Comparison of ENCODE assay signal across 11 mouse cellular contexts in genomic region chr10:81463531-81463930, GRCm38 (mm10). TPM values are rescaled to one million over a fixed set of nuclear protein-coding genes. Genes with fewer than 3 reads are reported as not detected.
DNase-seq lines count a peak whose midpoint lies in the region; ATAC-seq and TF ChIP-seq lines count a peak whose summit lies in the region.
"Had no signal": no experiment of that assay in that cellular context is flagged by ENCODE, and none has a peak within 500 bp of the region (broad histone marks: within the 10 kb centered on the region; RNA-seq: fewer than 3 reads in every experiment).

No protein-coding gene starts in this region.

- peaks cover 9% of the 10 kb centered on the region for H3K4me1 ChIP-seq in hindbrain, embryonic 12.5 days
- H3K4me1 ChIP-seq in hindbrain, embryonic 11.5 days (replicated peaks; ENCODE audit: control insufficient read depth, insufficient read depth, low read length) = peaks cover 2% of the 10 kb centered on the region
- H3K4me1 ChIP-seq in midbrain, embryonic 12.5 days = peaks cover 22% of the 10 kb centered on the region
- no peaks in the 10 kb centered on the region for H3K4me1 ChIP-seq in midbrain, postnatal 0 days (ENCODE audit: insufficient read depth, low read length)
- peaks cover 17% of the 10 kb centered on the region for H3K4me1 ChIP-seq in liver, postnatal 0 days (ENCODE audit: insufficient read depth)
- H3K4me1 ChIP-seq in small intestine, adult 2 months (ENCODE audit: control insufficient read depth, insufficient read depth, insufficient read length, low read length) = peaks cover 53% of the 10 kb centered on the region

- H3K27me3 ChIP-seq in hindbrain, embryonic 12.5 days = peaks cover 88% of the 10 kb centered on the region
- peaks cover 66% of the 10 kb centered on the region for H3K27me3 ChIP-seq in hindbrain, embryonic 11.5 days (ENCODE audit: control insufficient read depth, insufficient read depth, low read length)
- H3K27me3 ChIP-seq in midbrain, embryonic 12.5 days = peaks cover 96% of the 10 kb centered on the region
- H3K27me3 ChIP-seq in midbrain, postnatal 0 days (ENCODE audit: insufficient read depth, low read length) = 0 out of 2 replicates have a peak, but pooled peaks cover 2% of the 10 kb centered on the region
- peaks cover 66% of the 10 kb centered on the region for H3K27me3 ChIP-seq in liver, postnatal 0 days (ENCODE audit: insufficient read depth, low read length)
- peaks cover 8% of the 10 kb centered on the region for H3K27me3 ChIP-seq in small intestine, adult 2 months (ENCODE audit: control insufficient read depth, insufficient read depth, low read length)

- WGBS in hindbrain, embryonic 12.5 days = 75% methylated on average over 4 of the region's 4 CpGs
- 76% methylated on average over 4 of the region's 4 CpGs for WGBS in hindbrain, embryonic 11.5 days
- 68% methylated on average over 4 of the region's 4 CpGs for WGBS in midbrain, embryonic 12.5 days
- WGBS in midbrain, postnatal 0 days = 72% methylated on average over 4 of the region's 4 CpGs
- 42% methylated on average over 4 of the region's 4 CpGs for WGBS in liver, postnatal 0 days (ENCODE audit: insufficient replicate concordance)
- WGBS in small intestine, adult 2 months = 44% methylated on average over 4 of the region's 4 CpGs

- H3K9me3 ChIP-seq in hindbrain, embryonic 12.5 days (replicated peaks) = no peaks in the 10 kb centered on the region
- H3K9me3 ChIP-seq in hindbrain, embryonic 11.5 days (ENCODE audit: control insufficient read depth, low read length) = no peaks in the 10 kb centered on the region
- H3K9me3 ChIP-seq in midbrain, embryonic 12.5 days = no peaks in the 10 kb centered on the region
- no peaks in the 10 kb centered on the region for H3K9me3 ChIP-seq in midbrain, postnatal 0 days (ENCODE audit: low read length)
- no peaks in the 10 kb centered on the region for H3K9me3 ChIP-seq in liver, postnatal 0 days (ENCODE audit: low read length)

- DNase-seq in hindbrain, embryonic 11.5 days (ENCODE audit: low spot score) = no peak
- no peak for DNase-seq in midbrain, postnatal 0 days (ENCODE audit: low spot score)
- DNase-seq in liver, postnatal 0 days = peak; percentile 10
- no peak for DNase-seq in spleen, adult 12 weeks (ENCODE audit: low spot score)
- DNase-seq: cerebellum, adult 8-10 months; thymus, postnatal 36 days had no signal

- no peak overlapping the region for H3K4me3 ChIP-seq in hindbrain, embryonic 12.5 days
- no peak overlapping the region; the same call in 1 of the 2 replicates for H3K4me3 ChIP-seq in hindbrain, embryonic 11.5 days (ENCODE audit: low read depth, low read length)
- no peak overlapping the region for H3K4me3 ChIP-seq in midbrain, embryonic 12.5 days
- H3K4me3 ChIP-seq in midbrain, postnatal 0 days (ENCODE audit: low read depth, low read length) = no peak overlapping the region
- H3K4me3 ChIP-seq in liver, postnatal 0 days (ENCODE audit: low read depth, low read length) = no peak overlapping the region
- H3K4me3 ChIP-seq in small intestine, adult 2 months (ENCODE audit: low read depth, low read length) = peak overlapping the region; percentile 59

- no peak for ATAC-seq in hindbrain, embryonic 12.5 days (ENCODE audit: low FRiP score)
- ATAC-seq in hindbrain, embryonic 11.5 days (ENCODE audit: low FRiP score) = no peak
- no peak for ATAC-seq in midbrain, embryonic 12.5 days (ENCODE audit: low FRiP score, low read depth)
- no peak for ATAC-seq in midbrain, postnatal 0 days (ENCODE audit: low FRiP score)
- ATAC-seq in liver, postnatal 0 days = no peak
- ATAC-seq: inflammation-experienced regulatory T-cells, adult 6 months had no signal

- TF ChIP-seq CTCF in midbrain, postnatal 0 days (IDR thresholded peaks at IDR 0.05) = no peak
- no peak for TF ChIP-seq CTCF in liver, postnatal 0 days (IDR thresholded peaks at IDR 0.05; ENCODE audit: low read depth)
- TF ChIP-seq CTCF in small intestine, adult 2 months (IDR thresholded peaks at IDR 0.05; ENCODE audit: extremely low read depth, insufficient read length, insufficient replicate concordance, low read depth, low read length) = no peak

- no peak overlapping the region for H3K27ac ChIP-seq in hindbrain, embryonic 12.5 days
- H3K27ac ChIP-seq in hindbrain, embryonic 11.5 days (ENCODE audit: low read depth, low read length) = no peak overlapping the region
- H3K27ac ChIP-seq in midbrain, embryonic 12.5 days (replicated peaks) = no peak overlapping the region
- no peak overlapping the region for H3K27ac ChIP-seq in midbrain, postnatal 0 days (ENCODE audit: low read depth, low read length)
- H3K27ac ChIP-seq in liver, postnatal 0 days (ENCODE audit: low read depth) = no peak overlapping the region
- no peak overlapping the region for H3K27ac ChIP-seq in small intestine, adult 2 months (ENCODE audit: insufficient read depth, low read depth, low read length)

- H3K36me3 ChIP-seq in hindbrain, embryonic 12.5 days = peaks cover 17% of the 10 kb centered on the region; the same call in 1 of the 2 replicates
- H3K36me3 ChIP-seq in hindbrain, embryonic 11.5 days (ENCODE audit: control insufficient read depth, insufficient read depth, low read length) = no peaks in the 10 kb centered on the region
- H3K36me3 ChIP-seq in midbrain, embryonic 12.5 days = peaks cover 23% of the 10 kb centered on the region
- H3K36me3 ChIP-seq in midbrain, postnatal 0 days (ENCODE audit: insufficient read depth, low read length) = peaks cover 38% of the 10 kb centered on the region
- no peaks in the 10 kb centered on the region for H3K36me3 ChIP-seq in liver, postnatal 0 days (replicated peaks; ENCODE audit: insufficient read depth, low read length)
- no peaks in the 10 kb centered on the region for H3K36me3 ChIP-seq in small intestine, adult 2 months (ENCODE audit: control insufficient read depth, insufficient read depth, low read length)

- H3K4me2 ChIP-seq in hindbrain, embryonic 12.5 days (replicated peaks) = peak overlapping the region; percentile 49; the same call in 1 of the 2 replicates
- H3K4me2 ChIP-seq in hindbrain, embryonic 11.5 days (replicated peaks; ENCODE audit: low read depth, low read length) = no peak overlapping the region
- H3K4me2 ChIP-seq in midbrain, embryonic 12.5 days (replicated peaks) = peak overlapping the region; percentile 58; the same call in 1 of the 2 replicates
- H3K4me2 ChIP-seq in midbrain, postnatal 0 days (ENCODE audit: low read depth, low read length, poor library complexity, severe bottlenecking) = no peak overlapping the region
- H3K4me2 ChIP-seq in liver, postnatal 0 days (ENCODE audit: low read depth, low read length) = no peak overlapping the region

- no peak for TF ChIP-seq POLR2A in small intestine, adult 2 months (IDR thresholded peaks at IDR 0.05; ENCODE audit: low read depth, low read length)

- no peak overlapping the region for H3K9ac ChIP-seq in hindbrain, embryonic 12.5 days
- no peak overlapping the region for H3K9ac ChIP-seq in hindbrain, embryonic 11.5 days (ENCODE audit: low read depth, low read length)
- no peak overlapping the region for H3K9ac ChIP-seq in midbrain, embryonic 12.5 days (replicated peaks)
- H3K9ac ChIP-seq in midbrain, postnatal 0 days (replicated peaks; ENCODE audit: low read length, poor library complexity, severe bottlenecking) = no peak overlapping the region
- H3K9ac ChIP-seq in liver, postnatal 0 days (replicated peaks) = no peak overlapping the region

- no peak for TF ChIP-seq EP300 in liver, postnatal 0 days (IDR thresholded peaks at IDR 0.05; ENCODE audit: low read depth)

RNA-seq across cellular contexts. Expression of gene Nfic, which starts 8.1 kb away (rescaled TPM):
- polyA plus RNA-seq in hindbrain, embryonic 12.5 days (2016; fragmentation: Nextera tagmentation; extraction: Ambion mirVana) = 30.9 and 31.5 TPM in 2 replicates
- polyA plus RNA-seq in hindbrain, embryonic 11.5 days (2014; fragmentation: Nextera tagmentation; extraction: Ambion mirVana) = 10.9 and 11.9 TPM in 2 replicates
- polyA plus RNA-seq in midbrain, embryonic 12.5 days (2016; fragmentation: Nextera tagmentation; extraction: Ambion mirVana) = 14.7 and 19.7 TPM in 2 replicates
- total RNA-seq in midbrain, postnatal 0 days (2014; rRNA removed) = 16.2 and 17.4 TPM in 2 replicates
- 19.1 and 21.3 TPM in 2 replicates for polyA plus RNA-seq in midbrain, postnatal 0 days (2015; fragmentation: Nextera tagmentation; extraction: Ambion mirVana)
- polyA plus RNA-seq in liver, postnatal 0 days (2015; fragmentation: Nextera tagmentation; extraction: Ambion mirVana) = 19.6 and 21.1 TPM in 2 replicates
- polyA plus RNA-seq in small intestine, adult 2 months (2012; rRNA removed) = 15.5 and 19.4 TPM in 2 replicates

RNA-seq across cellular contexts. Expression of gene Celf5, which starts 19.0 kb away (rescaled TPM):
- polyA plus RNA-seq in hindbrain, embryonic 12.5 days (2016; fragmentation: Nextera tagmentation; extraction: Ambion mirVana) = 37.1 and 41.3 TPM in 2 replicates
- polyA plus RNA-seq in hindbrain, embryonic 11.5 days (2014; fragmentation: Nextera tagmentation; extraction: Ambion mirVana) = 12.7 and 13.7 TPM in 2 replicates
- 37.1 and 44.4 TPM in 2 replicates for polyA plus RNA-seq in midbrain, embryonic 12.5 days (2016; fragmentation: Nextera tagmentation; extraction: Ambion mirVana)
- total RNA-seq in midbrain, postnatal 0 days (2014; rRNA removed) = 142 and 206 TPM in 2 replicates
- 61.5 and 74.0 TPM in 2 replicates for polyA plus RNA-seq in midbrain, postnatal 0 days (2015; fragmentation: Nextera tagmentation; extraction: Ambion mirVana)
- not detected in 2 replicates for polyA plus RNA-seq in liver, postnatal 0 days (2015; fragmentation: Nextera tagmentation; extraction: Ambion mirVana)
- polyA plus RNA-seq in small intestine, adult 2 months (2012; rRNA removed) = 1.1 and 3.3 TPM in 2 replicates
- total RNA-seq: liver, adult 2 months had no signal
- polyA plus RNA-seq: liver, adult 2 months had no signal

RNA-seq across cellular contexts. Expression of gene Ncln, which starts 32.7 kb away (rescaled TPM):
- polyA plus RNA-seq in hindbrain, embryonic 12.5 days (2016; fragmentation: Nextera tagmentation; extraction: Ambion mirVana) = 75.1 and 79.5 TPM in 2 replicates
- 43.5 and 46.9 TPM in 2 replicates for polyA plus RNA-seq in hindbrain, embryonic 11.5 days (2014; fragmentation: Nextera tagmentation; extraction: Ambion mirVana)
- polyA plus RNA-seq in midbrain, embryonic 12.5 days (2016; fragmentation: Nextera tagmentation; extraction: Ambion mirVana) = 66.9 and 68.3 TPM in 2 replicates
- 83.0 and 93.1 TPM in 2 replicates for total RNA-seq in midbrain, postnatal 0 days (2014; rRNA removed)
- 58.1 and 63.3 TPM in 2 replicates for polyA plus RNA-seq in midbrain, postnatal 0 days (2015; fragmentation: Nextera tagmentation; extraction: Ambion mirVana)
- polyA plus RNA-seq in liver, postnatal 0 days (2015; fragmentation: Nextera tagmentation; extraction: Ambion mirVana) = 29.2 and 30.6 TPM in 2 replicates
- polyA plus RNA-seq in small intestine, adult 2 months (2012; rRNA removed) = 196 and 354 TPM in 2 replicates

RNA-seq across cellular contexts. Expression of gene S1pr4, which starts 36.4 kb away (rescaled TPM):
- polyA plus RNA-seq in hindbrain, embryonic 12.5 days (2016; fragmentation: Nextera tagmentation; extraction: Ambion mirVana) = 0.52 and 0.65 TPM in 2 replicates
- 0.15 and 0.24 TPM in 2 replicates for polyA plus RNA-seq in hindbrain, embryonic 11.5 days (2014; fragmentation: Nextera tagmentation; extraction: Ambion mirVana)
- polyA plus RNA-seq in midbrain, embryonic 12.5 days (2016; fragmentation: Nextera tagmentation; extraction: Ambion mirVana) = 0.41 and 0.77 TPM in 2 replicates
- total RNA-seq in midbrain, postnatal 0 days (2014; rRNA removed) = 0.09 and 0.16 TPM in 2 replicates
- polyA plus RNA-seq in midbrain, postnatal 0 days (2015; fragmentation: Nextera tagmentation; extraction: Ambion mirVana) = 0.40 and 0.41 TPM in 2 replicates
- 6.3 and 7.4 TPM in 2 replicates for polyA plus RNA-seq in liver, postnatal 0 days (2015; fragmentation: Nextera tagmentation; extraction: Ambion mirVana)
- polyA plus RNA-seq in small intestine, adult 2 months (2012; rRNA removed) = 4.0 and 5.6 TPM in 2 replicates

Comparison
In these comparisons a context has a peak if more than half of its experiments do, and no peak if none do; other contexts are left out.
1. H3K4me2 ChIP-seq: peak in hindbrain, embryonic 12.5 days (single experiment) and midbrain, embryonic 12.5 days (single experiment); none in hindbrain, embryonic 11.5 days (single experiment), midbrain, postnatal 0 days (single experiment) and liver, postnatal 0 days (single experiment).